Mouse (Mus musculus) natural killer cell, adult 2 months (primary cell): ENCODE results near the gene Mgmt.

Experiments
- DNase-seq, 2 experiments: peaks; one replicate each; pipeline ENCODE4 v3.0.0; 2022; ENCODE audit warnings: low spot score in 2 of 2

Mgmt gene

GRCm38 (mm10) chr7:137060488-137060887 lies 166.1 kb downstream of the Mgmt start:
- no peak for DNase-seq

DNA sequence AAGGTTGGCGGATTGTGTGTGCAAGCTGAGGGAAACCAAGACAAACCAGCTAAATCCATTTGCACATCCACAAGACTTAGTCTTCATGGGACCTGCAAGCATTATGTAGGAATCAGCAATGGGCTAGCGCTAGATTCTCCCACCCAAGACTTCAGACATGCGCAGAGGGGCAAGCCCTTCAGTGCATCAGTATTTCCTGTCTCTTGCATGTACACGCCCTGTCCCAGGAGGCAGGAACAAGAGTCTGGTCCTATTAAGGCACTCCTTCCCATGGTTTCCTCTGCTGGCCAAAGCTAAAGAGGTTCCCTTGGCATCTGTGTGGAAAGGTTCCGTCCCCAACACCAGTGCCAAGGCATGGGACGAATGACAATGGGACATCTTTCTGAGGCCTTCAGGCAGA lies 166.7 kb downstream of the Mgmt start:
- DNase-seq: no peak

- no peak for DNase-seq
Measured at GRCm38 (mm10) chr7:137064255-137064654, 169.8 kb downstream of the Mgmt start.

DNA sequence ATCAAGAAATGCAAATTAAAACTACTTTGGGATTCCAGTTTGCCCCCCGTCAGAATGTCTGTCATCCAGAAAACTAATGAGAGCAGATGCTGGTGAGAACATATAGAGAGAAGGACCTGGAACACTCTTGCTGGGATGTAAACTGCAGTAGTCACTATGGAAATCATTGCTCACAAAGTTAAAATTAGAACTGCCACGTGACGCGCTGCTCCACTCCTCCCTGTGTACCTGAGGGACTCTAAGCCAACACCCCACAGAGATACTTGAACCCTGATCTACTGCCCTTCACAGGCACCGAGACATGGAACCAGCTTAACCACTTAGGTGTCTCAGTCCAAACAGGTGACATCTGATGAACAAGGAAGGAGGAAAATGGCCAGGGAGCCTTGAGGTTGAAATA lies 171.0 kb downstream of the Mgmt start:
- DNase-seq: no peak

- no peak for DNase-seq
Measured at GRCm38 (mm10) chr7:137066211-137066610, 171.8 kb downstream of the Mgmt start.

DNA sequence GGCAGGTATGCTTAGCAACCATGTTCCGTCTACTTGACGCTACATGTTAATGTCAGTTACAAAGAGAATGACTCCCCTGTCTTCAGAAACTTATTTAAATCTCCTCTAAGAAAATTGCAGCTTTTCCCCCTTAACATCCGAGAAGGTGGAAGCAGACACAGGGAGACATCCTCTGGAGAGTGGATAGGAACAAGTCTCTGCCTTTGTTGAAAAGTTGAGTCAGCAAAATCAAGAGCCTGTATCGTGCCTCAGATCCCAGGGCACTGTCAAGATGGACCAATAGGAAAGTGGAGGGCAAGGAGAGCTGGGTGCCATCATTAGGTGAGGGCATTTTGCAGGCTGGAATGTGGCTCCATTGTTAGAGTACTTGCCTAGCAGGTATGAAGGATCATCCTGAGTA lies 172.6 kb downstream of the Mgmt start:
- no peak for DNase-seq

DNA sequence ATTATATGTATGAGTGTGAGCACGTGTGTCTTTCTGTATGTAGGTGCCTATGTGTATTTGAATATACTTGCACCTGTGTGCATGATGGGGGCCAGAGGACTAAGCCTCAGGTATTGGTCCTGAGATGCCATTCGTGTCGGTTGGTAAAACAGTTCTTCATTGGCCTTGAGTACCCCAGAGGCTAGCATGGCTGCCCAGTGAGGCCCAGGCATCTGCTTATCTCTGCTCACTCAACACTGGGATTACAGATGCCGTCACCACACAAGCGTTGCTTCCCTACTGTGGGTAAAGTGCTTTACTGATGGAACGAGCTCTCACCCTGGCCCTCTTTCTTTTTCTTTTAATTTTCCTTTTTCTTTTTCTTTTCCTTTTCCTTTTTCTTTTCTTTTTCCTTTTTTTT lies 173.3 kb downstream of the Mgmt start:
- DNase-seq: no peak

GRCm38 (mm10) chr7:137068796-137069195 lies 174.4 kb downstream of the Mgmt start:
- no peak for DNase-seq

DNA sequence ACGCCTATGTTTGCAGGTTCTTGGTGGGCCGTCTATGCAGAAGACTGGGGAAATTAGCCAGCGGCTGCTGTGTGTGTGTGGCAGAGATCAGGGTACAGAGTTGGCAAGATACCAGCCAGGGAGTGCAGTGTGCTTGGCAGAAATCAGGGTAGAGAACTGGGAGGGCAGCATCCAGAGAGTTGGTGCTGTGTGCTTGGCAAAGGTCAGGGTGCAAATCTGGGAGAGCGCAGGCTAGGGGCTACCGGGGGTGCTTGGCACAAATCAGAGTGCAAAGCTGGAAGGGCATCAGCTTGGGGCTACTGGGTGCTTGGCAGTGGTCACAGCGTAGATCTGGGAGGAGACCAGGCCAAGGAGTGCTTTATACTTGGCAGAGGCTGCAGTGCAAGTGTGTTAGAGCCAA lies 175.4 kb downstream of the Mgmt start:
- DNase-seq: no peak

- no peak for DNase-seq
Measured at GRCm38 (mm10) chr7:137071346-137071745, 176.9 kb downstream of the Mgmt start.

- DNase-seq: no peak
Measured at GRCm38 (mm10) chr7:137073878-137074277, 179.5 kb downstream of the Mgmt start.

GRCm38 (mm10) chr7:137074324-137074723 lies 179.9 kb downstream of the Mgmt start:
- no peak for DNase-seq

DNA sequence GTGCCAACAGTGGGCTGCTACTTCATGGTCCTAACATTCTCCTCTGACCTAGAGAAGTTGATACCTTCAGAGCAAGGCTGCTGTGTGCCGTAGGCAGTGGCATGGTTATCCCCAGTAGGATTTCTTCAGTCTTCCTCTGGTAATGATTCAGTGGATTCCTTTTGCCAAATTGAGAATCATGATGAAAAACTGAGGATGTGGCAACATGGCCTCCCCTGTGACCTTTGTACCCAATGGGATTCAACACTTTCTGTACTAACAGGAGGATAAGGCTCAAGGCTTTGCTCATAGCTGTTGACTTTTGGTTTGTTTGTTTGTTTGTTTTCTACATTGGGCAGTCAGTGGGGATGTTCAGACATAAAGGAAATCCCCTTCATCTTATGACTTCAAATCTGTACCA lies 180.9 kb downstream of the Mgmt start:
- no peak for DNase-seq

- DNase-seq: no peak
Measured at GRCm38 (mm10) chr7:137080171-137080570, 185.8 kb downstream of the Mgmt start.

GRCm38 (mm10) chr7:137082171-137082570 lies 187.8 kb downstream of the Mgmt start:
- no peak for DNase-seq

GRCm38 (mm10) chr7:137084651-137085050 lies 190.2 kb downstream of the Mgmt start:
- no peak for DNase-seq

DNA sequence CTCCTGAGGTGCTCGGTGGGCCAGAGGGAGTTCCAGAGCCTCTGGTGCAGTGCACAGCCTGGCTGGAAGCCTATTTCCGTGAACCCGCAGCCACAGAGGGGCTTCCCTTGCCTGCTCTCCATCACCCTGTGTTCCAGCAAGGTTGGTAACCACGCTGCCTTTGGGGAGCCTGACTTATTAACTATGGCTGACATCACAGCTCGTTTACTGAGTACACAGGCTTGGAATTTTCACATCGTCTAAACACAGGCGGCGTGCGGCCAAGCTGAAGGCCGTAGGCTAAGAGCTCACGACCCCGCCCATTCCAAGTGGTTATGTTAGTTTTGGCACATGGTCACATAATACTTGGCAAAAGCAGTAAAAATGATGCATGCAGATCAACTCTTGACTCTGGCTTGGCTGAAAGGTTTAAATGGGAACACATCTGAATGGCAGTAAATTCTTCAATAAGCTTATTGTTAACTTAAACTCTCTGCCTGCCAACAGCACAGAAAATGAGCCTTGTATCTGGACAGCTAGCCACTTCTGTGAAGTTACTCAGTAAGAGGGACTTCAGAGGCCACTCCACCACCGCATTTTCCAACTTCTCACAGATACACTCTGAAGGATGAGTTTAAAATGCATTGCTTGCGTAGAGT lies 191.7 kb downstream of the Mgmt start:
- DNase-seq: no peak

DNA sequence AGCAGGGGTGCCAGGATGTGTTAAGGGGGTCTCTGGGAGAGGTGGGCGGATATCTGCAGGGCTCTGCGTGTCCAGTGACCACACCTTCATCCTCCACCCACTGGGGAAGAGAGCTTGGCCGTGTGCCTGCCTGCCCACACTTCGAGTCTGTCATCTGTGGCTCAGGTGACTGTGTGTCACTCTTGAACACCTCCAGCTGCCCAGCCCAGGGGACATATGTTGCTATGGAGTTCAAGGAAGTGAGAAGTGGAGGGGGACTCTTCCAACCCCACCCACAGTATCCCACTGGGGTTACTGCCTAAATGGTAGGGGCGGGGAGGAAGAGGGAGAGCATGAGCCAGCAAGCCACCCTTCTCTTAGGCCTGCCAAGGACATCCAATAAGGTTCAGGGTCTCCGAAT lies 192.7 kb downstream of the Mgmt start:
- DNase-seq: no peak

DNA sequence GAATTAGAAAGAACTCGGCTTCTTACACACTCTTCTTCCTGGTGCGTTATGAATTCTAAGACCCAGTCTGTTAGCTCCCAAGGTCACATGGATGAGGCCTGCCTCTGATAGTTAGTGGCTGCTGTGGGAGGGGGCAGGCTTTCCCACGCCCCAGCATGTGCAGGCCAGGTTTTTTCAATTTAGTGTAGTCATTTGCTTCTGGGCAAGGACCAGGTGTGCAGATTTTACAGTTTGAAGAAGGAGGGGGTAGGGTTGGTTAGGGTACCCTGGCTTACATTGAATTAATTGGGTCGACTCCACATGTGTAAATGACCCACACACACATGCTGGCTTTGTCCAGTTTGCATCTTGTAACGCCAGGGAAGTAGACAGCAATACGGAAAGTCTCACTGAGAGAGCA lies 193.7 kb downstream of the Mgmt start:
- DNase-seq: no peak

DNA sequence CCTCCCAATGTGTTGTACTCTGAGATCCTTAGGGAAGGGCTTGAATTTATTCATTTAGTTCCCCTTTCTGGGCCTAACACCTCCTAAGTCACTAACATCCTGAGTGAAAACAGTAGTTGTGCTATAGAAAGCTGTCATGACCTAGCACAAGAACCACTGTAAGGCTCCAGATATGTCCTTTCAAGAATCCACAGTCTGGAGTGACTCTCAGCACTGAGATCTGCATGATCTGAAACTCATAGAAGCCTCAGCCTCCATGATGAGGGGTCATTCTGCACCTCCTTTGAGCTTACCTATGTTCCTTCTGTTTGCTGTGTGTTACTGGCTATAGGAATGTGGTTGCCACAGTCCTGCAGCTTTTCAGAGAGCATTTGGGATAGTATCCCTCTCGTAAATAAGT lies 200.1 kb downstream of the Mgmt start:
- DNase-seq: no peak

DNA sequence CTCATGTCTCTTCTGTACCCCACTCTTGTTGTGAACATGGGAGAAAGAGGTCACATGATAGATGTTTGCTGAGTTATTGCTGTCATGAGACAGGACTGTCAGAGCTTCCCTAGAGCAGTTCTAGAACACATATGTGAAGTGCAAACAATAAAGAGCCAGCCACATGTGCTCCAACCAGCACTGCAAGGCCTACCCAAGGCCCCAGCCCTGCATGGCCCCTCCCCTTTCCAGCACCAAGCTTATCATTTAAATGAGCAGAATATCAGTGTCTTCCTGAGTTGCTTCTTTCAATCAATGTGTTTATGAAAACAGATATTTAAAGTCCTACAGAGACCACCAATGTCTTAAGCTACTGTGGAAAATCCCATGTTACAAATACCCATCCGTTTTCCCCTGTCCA lies 201.3 kb downstream of the Mgmt start:
- no peak for DNase-seq

DNA sequence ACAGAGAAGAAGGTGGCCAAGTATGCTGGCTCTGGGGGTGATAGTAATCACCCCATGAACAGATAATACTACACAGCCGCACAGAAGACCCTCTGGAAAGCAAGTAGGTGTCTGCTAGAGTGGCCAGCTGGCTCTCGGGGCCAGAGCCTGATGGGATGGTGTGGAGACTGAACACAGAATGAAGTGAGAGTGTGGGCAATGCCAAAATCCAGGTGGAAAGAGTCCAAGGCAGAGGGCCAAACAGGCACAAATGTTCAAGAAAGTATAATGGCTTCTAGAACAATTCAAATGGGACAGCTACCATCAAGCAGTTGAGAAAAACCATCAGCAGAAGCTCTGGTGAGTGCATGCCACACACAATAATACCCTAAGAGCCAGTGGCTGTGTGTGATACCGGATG lies 205.4 kb downstream of the Mgmt start:
- no peak for DNase-seq

GRCm38 (mm10) chr7:137102606-137103195 lies 208.3 kb downstream of the Mgmt start:
- no peak for DNase-seq

- DNase-seq: no peak
Measured at GRCm38 (mm10) chr7:137112101-137112500, 217.7 kb downstream of the Mgmt start.
